Mouse (Mus musculus) urinary bladder, adult 2 months (tissue): ENCODE results near the gene Mrnip. TPM values are rescaled to one million over a fixed set of nuclear protein-coding genes. Genes with fewer than 3 reads are reported as not detected.
A peak's percentile ranks its signal among the peaks of the same experiment; 100 is the strongest.

ENCODE experiments used
- DNase-seq: peaks from one replicate; pipeline ENCODE4 v3.0.0; 2022; ENCODE audit warnings: low spot score
- polyA plus RNA-seq: library from polyadenylated mRNA; depleted of rRNA; stranded (reverse); fragments of >200 nt; gene quantifications from 2 replicates; pipeline ENCODE4 v1.2.3, GENCODE M21; 2012

The Mrnip gene
- polyA plus RNA-seq, 1 experiment: 11.5 TPM

- no peak for DNase-seq
Observed at GRCm38 (mm10) chr11:50201590-50201989, 27.3 kb downstream of the Mrnip start.

- DNase-seq: no peak
Observed at GRCm38 (mm10) chr11:50203302-50203827, 29.1 kb downstream of the Mrnip start.

GRCm38 (mm10) chr11:50205434-50205833 lies 31.2 kb downstream of the Mrnip start:
- no peak for DNase-seq

- no peak for DNase-seq
Observed at GRCm38 (mm10) chr11:50206037-50206436, 31.8 kb downstream of the Mrnip start.

GRCm38 (mm10) chr11:50207344-50207743 lies 33.1 kb downstream of the Mrnip start:
- no peak for DNase-seq

DNA sequence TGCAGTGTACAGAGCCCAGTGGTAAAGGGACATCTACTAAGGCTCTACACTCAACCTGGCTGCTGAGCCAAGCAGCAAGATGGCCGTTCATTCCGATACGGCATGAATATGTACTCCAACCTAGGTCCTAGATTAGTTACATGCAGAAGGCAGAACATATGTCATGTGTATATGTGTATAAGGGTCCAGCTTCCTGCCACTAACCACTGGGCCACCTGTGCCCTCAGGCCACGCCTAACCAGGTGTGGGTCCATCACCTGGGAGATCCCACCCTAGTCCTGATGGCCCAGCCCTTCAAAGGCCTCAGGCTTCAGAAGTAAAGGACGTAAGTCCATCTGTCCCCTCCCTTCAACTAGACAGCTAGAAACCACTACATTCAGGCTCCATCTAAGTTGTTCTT lies 33.8 kb downstream of the Mrnip start:
- no peak for DNase-seq

DNA sequence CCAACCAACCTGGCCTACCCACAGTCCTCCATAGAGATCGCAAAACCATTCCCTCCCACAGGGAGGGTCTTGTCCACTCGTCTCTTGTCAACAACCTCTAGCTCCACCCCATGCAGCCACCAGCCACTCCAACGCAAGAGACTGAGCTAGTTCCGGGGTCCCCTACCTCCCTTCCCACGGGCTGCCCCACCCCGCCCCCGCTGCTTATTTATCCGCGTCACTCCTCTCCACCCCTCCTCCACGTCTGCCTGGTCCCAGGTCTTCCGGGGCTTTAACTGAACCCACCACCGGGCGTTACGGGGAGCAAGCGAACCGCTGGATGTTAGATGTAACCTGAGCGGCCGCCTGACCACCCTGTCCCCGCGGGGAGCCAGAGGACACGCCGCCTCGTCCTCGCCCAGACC lies 35.9 kb downstream of the Mrnip start:
- DNase-seq: peak; percentile 68

DNA sequence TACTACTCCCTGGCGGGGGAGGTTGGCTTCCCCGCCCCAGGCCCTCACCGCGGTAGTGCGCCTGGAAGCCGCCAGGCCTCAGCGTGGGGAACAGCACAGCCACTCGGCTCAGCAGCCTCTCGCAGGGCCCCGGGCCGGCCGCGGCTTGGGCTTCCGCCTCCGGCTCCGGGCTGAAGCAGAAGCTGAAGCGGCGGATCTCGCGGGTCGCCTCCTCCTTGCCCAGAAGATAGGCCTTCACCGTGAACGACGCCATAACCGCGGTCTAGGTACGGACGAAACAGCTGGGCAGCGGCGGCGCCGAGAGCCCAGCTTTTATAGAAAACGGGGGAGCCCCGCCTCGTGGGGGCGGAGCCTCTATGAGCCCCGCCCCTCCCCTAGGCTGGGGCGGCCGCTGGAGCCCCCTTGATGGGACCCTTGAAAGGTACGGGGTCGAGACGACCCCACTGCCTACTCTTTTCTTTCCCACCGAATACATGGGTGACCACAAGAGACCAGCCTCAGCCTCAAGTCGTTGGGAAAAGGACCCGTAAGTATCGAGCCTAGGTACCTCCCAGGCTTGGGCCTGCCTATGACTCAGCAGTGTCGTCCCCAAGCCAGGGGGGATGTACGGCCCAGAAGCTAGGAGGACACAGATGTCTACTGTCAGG lies 36.4 kb downstream of the Mrnip start, which contains the start of the genes Sqstm1 and Mgat4b:
Sqstm1 (minus strand) TSS at position 323 of the 647 bp plus-strand sequence.
Mgat4b (plus strand) TSS at position 386 of the 647 bp plus-strand sequence.
- peak; percentile 95 for DNase-seq

GRCm38 (mm10) chr11:50211322-50212059 lies 37.2 kb downstream of the Mrnip start:
- no peak for DNase-seq

GRCm38 (mm10) chr11:50212060-50212739 lies 38.0 kb downstream of the Mrnip start:
- DNase-seq: no peak

DNA sequence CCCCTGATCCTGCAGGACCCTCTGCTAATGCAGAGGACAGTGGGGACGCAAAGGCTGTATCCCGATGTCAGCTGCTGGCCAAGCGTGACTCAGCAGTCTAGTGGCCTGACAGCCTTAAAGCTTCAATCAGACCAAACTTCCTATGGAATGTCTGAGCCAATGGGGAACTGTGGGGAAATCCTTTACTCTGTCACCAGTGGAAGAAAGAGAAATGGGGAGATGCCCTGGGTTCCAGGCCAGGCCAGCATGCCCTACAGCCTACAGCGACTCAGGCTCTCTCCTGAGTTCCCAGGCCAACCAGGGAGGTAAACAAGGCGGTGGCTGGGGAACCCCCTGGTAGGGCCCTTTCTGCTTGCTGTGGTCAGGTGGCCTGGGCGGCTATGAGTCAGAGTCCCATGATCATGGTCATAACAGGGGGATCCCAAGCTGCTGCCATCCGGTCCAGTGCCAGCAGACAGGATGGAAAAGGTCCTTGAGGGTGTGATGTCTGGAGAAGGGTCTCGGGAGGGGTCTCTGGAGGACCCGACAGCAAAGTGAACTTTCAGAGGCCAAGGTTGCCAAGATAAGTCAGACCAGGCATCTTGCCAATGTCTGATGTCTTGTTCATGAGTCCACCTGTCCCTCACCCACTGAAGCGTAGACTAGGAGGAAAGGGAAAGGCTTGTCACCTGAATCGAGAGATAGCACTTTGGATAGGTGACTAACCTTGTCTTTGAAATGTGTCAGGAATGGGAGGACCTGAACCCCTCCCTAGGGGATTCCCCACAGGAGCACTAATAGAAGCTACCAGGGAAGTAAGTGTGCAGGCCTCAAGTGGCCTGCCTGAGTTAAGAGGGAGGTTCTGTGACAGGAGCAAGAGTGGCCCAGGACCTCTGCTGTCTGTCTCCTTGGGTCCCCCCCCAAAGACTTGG lies 38.9 kb downstream of the Mrnip start:
- DNase-seq: peak; percentile 72

- DNase-seq: no peak
Observed at GRCm38 (mm10) chr11:50214631-50215030, 40.4 kb downstream of the Mrnip start.

GRCm38 (mm10) chr11:50215633-50216032 lies 41.4 kb downstream of the Mrnip start:
- DNase-seq: no peak

- no peak for DNase-seq
Observed at GRCm38 (mm10) chr11:50216724-50217366, 42.6 kb downstream of the Mrnip start.

- DNase-seq: no peak
Observed at GRCm38 (mm10) chr11:50217811-50218210, 43.6 kb downstream of the Mrnip start.

DNA sequence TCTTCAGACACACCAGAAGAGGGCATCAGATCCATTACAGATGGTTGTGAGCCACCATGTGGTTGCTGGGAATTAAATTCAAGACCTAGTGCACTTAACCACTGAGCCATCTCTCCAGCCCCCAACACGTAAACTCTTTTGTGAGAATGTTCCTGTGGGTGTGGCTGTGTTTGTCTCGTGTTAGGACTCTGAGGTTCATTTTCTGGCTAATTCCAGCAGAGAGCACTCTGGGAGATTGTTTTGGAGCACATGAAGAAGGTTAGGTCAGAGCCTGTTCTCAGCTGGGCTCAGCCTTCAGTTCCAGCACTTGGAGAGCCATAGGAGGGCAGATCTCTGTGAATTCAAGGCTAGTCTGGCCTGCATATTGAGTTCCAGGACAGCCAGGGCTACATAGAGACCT lies 45.6 kb downstream of the Mrnip start:
- no peak for DNase-seq

DNA sequence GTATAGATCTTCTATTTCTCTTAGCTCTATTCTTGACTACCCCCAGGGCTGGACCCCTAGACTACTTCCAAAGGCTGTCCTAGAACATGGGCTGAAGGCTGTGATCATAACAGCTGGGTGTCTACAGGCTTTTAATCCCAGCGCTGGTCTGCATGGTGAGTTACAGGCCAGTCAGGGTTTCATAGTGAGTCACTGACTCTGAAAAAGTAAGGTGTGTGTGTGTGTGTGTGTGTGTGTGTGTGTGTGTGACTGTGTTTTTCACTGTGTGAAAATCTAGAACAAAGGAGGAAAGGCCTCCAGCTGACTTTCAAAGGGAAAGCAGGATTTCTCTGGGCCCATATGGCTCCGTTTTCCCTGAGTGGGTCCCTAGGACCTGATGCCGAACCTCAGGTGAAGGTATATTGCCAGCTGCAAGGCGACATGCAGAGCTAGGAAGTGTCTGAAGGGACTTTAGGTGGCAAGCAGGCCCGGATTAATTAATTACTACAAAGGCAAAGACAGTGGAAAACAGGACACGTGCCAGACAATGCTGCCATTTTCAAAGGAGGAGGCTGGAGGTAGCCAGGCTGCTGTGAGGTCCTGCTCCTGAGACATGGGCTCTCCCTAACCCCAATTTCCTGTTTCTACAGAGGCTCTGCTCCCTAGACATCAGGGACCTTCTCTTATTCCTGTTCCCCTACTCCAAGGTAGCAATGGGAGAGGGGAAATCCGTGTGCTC lies 48.5 kb downstream of the Mrnip start:
- DNase-seq: no peak

DNA sequence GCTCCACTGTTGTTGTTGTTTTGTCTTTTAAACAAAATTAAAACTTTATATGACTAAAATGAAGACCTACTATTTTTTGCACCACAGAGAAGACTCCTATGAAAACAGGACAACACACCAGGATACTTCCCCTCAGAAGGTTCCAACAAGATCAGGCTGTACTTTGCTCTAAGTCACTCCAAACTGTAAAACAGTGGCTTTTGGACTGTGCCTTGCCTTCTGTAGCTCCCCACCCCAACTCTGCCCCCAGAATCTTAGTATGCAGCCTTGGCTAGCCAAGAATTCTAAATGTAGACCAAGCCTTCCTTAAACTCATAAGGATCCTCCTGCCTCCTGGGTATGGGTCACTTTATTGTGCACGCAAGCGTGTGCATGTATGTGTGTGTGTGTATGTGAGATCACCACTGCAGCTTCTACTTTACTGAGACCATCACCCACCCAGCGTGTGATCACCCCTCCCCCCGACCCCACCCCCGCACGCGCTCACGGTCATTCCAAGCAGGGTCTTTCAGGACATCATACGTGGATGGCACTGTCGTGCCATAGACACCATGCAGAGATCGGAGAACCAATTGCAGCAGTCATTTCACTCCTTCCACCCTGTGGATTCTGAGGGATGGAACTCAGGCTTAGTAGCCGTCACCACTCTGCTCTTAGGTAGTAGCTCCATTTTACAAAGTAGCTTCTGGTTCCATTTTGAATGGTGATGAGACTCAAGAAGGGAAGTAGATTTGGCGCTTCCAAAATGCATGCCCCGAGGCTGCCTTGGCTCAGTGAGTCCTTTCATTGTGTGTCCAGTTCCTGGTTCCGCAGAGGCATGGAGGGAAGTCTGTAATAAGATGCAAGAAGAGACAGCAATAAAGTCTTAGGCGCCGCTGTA lies 49.8 kb downstream of the Mrnip start:
- no peak for DNase-seq
